Mouse (Mus musculus) right cerebral cortex, adult 18-20 months (tissue): ENCODE data around the gene Hmbs.
"Not testable (repeated sequence)": the region's sequence is repeated elsewhere in the genome, so short reads cannot be mapped to it uniquely, and the experiment has no call there.

Source experiments
- DNase-seq: peaks from one replicate; pipeline ENCODE4 v3.0.0; 2022; ENCODE audit warnings: mixed read lengths

Gene Hmbs

GRCm38 (mm10) chr9:44319887-44320798, 23.9 kb downstream of the Hmbs start, which contains the start of gene C2cd2l:
Gene C2cd2l (minus strand): TSS chr9:44320285.
- peak; percentile 96 for DNase-seq

- no peak for DNase-seq
Observed at GRCm38 (mm10) chr9:44319105-44319886, 24.7 kb downstream of the Hmbs start.

DNA sequence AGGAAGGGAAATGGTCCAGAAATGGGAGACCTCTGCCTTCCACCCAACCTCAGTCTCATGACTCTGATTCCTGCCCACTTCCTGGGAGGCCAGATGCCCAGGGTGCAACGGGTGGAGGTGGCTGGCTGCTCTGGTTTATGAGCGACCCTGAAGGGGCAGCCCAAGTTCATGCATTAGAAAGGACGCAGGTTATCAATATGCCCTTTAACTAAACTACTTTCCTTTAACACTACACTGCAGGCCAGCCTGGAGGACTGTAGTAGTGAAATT, 25.3 kb downstream of the Hmbs start:
- DNase-seq, result no peak

DNA sequence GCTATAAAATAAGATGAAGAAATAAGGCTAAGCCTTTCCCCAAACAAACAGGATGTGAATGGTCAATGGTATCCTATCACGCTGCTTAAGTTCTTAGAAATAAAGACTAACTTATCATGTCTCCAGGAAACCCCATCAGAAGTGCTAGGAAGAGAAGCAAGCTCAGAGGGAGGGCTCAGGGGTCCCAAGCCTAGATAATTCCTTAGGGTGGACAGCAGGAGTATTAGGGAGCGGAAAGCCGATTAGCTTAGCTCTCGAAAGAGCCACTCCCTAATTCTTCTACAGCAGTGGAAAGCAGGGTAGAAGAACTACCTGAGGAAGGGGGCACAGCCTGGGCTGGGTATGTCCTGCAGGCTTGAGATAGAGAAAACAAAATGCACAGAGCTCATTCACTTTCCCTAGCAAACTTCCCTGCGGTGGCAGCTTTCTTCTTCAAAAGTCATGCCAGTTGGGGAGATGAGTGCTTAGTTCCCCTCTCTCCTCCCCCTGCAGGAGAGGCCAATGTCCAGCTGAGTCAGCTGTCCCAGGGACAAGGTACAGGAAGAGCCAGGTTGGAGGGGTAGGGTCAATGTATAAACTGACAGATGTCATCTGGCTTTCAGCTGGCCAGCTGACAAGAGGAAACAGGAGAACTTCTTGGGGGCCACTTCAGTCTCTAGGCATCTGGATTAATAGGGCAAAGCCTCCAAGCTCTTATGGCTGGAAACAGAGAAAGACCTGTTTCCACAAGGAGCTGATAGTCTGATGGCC, 25.8 kb downstream of the Hmbs start:
- no peak for DNase-seq

DNA sequence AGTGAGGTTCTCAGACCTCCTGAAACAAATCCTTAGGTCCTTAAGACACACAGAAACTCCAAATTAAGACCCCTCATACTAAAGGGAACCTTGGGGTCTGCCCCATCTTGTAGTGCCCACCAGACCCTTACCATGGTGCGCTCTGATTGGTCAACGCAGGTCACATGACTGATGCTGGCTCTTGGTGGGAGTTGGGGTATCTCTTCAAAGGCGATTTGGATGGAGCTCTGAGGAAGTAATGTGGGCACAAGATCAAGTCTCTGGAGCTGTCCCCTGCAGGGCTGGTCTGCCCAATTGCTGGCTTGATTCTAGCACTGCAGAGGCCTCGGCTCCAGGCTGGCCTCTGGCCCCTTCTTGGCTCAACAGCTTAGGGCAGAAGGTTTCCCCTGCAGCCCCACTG, 26.6 kb downstream of the Hmbs start:
- no peak for DNase-seq

- DNase-seq, result no peak
Observed at GRCm38 (mm10) chr9:44314910-44315309, 29.1 kb downstream of the Hmbs start.

DNA sequence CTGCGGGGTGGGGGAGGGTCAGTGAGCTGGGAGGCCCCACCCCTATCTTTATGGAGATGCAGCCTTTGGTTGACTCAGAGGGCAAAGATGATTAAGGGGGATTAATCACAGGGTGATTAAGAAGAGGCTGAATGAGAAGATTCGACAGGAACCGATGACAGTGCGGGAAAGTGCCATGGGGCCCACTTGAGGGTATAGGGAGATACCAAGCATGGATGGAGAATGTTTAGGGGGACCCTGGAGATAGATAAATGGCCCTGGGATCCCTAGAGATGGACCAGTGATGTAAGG, 29.8 kb downstream of the Hmbs start:
- DNase-seq, result no peak

DNA sequence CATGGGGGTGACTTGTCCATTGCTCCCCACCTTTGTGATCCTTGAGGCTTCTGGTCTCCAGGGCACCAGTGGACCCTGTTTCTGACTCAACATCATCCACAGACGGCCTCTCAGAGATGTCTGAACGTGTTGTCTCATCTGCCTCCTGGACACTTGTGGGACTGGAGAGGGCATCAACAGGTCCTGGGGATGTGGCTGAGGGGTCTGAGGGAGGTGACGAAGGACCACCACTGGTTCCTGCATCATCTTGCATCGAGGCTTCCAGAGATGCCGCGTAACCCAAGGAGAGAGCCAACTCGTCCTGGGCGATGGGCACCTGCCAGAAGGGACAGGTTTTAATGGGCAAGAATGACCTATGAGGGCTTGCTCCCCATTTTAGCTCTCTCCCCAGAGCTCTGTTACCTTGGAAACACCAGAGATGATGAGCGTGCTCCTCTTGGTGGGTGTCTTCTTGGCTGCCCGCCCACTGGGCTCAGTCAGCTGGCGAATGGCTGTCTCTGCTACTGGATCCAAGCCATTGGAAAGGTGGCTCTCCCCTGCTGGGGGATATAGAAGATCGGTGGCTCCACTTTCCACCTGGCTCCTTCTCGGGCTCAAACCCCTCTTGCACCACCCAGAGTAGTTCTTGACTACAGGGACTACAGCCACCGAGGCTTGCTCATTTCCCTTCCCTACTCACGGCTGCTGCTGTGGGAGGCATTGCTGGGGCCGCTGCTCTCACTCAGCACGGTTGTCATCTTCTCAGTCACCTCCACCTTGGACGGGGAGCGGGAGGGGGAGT, 30.4 kb downstream of the Hmbs start:
- peak; percentile 88 for DNase-seq

- DNase-seq, result no peak
Observed at GRCm38 (mm10) chr9:44311136-44312134, 32.6 kb downstream of the Hmbs start.

- no peak for DNase-seq
Observed at GRCm38 (mm10) chr9:44310750-44311135, 33.3 kb downstream of the Hmbs start.

DNA sequence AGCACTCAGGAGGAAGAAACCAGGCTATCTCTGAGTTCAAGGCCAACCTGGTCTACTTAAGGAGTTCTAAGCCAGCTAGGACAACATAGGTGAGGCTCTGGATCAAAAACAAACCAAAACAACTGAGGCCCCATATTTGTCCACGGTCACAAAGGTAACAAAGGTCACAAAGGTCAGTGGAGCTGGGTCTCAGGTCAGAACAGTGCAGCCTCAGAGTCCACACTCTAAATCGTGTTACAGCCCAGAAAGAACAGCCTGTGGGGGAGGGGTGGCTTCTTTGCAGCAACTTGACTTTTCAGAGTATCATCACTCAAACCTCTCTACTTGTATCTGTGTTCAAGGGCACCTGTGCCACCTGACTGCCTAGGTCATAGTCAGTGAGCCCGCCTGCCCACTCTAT, 34.3 kb downstream of the Hmbs start:
- no peak for DNase-seq

GRCm38 (mm10) chr9:44307248-44307647, 36.8 kb downstream of the Hmbs start:
- no peak for DNase-seq

DNA sequence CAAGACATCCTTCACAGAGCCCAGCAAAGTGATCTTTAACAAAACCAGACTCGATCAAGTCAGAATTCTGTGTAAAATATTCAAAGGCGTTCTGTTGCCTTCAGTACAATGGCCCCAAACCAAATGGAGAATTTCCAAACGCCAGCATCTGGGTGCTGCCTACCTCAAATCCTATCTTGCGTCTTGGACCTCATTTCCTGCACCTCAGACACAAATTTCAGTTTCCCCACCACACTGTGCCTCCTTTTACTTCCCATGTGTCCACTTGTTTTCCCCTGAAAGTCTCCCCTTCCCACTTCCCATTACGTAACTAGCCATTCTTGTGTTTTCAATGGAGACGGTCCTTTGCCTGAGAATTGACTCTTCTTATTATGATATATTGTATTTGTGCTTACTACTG, 37.5 kb downstream of the Hmbs start:
- DNase-seq, result no peak

GRCm38 (mm10) chr9:44305466-44306079, 38.5 kb downstream of the Hmbs start, which contains the start of gene Hinfp:
Gene Hinfp (minus strand): TSS chr9:44305671.
- peak; percentile 100 for DNase-seq

- DNase-seq, result not testable (repeated sequence)
Observed at GRCm38 (mm10) chr9:44300001-44300400, 44.0 kb downstream of the Hmbs start.

GRCm38 (mm10) chr9:44292490-44292889, 51.5 kb downstream of the Hmbs start:
- no peak for DNase-seq

DNA sequence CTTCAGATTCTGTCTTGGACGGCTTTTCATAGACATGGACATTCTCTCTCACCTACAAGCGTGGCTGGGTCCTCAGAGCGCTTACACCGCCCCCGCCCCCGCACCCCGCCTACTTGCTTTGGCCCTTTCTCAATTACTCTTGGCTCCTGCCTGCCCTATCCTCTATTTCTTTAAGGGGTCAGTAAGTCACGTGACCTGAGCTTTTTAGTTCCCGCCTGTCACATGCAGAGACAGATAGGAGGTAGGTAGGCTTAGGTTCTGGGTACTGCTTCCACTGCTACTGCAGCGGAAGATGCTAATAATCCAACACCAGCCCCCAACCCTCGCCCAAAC, 55.1 kb downstream of the Hmbs start:
- DNase-seq, result no peak

DNA sequence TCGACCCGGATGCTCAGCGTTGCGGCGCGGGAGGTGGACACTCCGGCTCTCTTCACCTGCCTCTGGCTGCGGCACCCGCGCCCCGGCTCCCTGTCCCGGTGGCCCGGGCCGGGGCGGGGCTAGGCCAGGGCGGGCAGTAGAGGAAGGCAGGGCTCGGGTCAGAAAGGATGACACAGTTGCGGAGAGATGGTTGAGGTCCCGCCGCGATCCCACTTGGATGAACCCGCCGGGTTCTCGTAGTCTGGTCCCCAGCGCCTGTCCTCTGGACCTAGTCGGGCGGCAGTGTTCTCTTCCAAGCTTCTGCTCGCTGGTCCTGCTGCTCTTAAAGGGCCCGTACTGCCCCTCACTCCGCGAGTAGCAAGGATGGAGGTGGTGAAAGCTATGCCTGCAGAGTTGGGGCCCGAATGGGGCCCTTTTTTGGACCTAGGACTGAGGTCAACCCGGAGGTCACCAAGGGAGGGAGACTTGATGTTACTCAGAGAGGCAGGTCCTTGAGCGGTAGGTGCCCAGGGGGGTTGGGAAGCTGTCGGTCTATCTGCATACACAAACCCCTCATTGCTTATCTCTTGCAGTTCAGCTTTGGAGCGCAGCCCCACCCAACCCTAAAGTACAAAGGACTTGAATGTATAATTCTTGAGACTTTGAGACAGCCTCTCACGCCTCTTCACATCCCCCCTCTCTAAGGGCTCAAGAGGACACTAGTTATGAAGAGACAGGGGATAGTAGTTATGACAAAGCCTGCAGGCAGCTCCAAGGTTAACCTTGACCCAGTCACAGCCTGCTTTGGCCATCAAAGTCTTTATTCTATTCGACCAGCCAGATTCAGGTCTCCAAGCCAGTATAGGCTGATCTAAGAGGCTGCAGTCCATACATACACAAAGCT, 55.7 kb downstream of the Hmbs start, which contains the start of gene Abcg4:
Gene Abcg4 (minus strand): TSS at position 540 of the 883 bp plus-strand sequence.
- peak; percentile 52 for DNase-seq

- peak; percentile 26 for DNase-seq
Observed at GRCm38 (mm10) chr9:44287401-44288075, 56.5 kb downstream of the Hmbs start.
